Mouse (Mus musculus) gonadal fat pad, adult 2 months (tissue): ENCODE results near the gene Traf5. TPM values are rescaled to one million over a fixed set of nuclear protein-coding genes. Genes with fewer than 3 reads are reported as not detected.
A peak's percentile ranks its signal among the peaks of the same experiment; 100 is the strongest.

Experiments
- DNase-seq: peaks from one replicate; pipeline ENCODE4 v3.0.0-alpha.2; 2012; ENCODE audit warnings: low read depth
- polyA plus RNA-seq: library from polyadenylated mRNA; depleted of rRNA; stranded (reverse); fragments of >200 nt; gene quantifications from 2 replicates; pipeline ENCODE4 v1.2.3, GENCODE M21; 2012; rRNA removed

Gene Traf5
- polyA plus RNA-seq, 1 experiment, result 13.4 TPM

DNA sequence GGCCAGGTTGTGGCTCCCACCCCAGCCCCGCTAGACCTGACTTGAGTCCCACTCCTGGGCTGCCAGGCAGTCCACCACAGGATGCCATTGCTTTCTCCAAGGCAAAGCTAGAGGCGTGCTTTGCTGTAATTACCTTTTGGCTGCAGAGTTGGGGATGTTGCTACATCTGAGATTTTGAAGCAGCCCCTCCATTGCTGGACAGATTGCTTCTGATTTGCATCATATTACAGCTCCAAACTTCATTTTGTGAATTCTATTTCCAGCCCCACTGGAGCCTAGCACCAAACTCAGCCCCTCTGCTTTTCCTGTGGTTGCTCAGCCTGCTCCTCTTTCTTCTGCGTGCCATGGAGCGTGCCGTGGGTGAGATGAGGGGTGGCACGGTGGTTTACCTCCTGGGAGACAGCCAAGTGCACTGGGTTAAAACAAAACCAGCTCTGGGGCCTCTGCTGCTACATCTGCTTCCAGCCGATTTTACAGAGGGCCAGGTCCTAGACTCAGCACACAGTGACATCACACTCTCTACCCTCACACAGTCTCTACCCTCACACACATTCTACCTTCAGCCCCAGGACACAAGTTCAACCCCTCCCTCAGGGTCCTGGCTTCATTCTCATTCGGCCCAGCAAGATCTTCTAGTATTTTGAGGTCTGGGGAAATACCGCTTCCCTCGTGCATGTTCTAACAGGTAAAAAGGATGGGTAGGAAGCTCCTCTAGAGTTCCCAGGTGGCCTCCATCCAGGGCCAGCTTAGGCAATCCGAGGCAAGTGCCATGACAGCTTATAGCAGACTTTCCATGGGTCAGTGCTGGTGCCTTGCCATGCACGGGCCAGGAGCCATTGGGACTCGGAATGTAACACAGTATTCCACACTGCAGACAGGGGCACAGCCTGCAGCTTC, 117.6 kb downstream of the Traf5 start:
- DNase-seq, result peak; percentile 86

DNA sequence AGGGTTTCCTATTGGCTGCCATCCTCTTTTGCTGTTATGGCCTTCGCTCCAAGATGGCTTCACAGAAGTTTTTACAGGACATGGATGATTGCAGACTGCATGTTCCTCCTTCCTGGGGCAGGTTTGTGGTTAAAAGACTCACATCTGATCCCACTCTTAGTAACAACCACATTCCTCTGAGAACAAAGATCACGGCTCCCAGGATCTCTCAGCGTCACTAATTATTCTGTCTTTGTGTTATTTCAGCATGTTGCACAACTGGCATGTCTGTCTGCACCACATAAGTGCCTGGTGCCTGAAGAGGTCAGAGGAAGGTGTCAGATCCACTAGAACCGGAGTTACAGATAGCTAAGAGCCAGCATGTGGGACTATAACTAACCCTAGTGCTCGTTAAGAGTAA, 122.4 kb downstream of the Traf5 start:
- DNase-seq, result no peak

DNA sequence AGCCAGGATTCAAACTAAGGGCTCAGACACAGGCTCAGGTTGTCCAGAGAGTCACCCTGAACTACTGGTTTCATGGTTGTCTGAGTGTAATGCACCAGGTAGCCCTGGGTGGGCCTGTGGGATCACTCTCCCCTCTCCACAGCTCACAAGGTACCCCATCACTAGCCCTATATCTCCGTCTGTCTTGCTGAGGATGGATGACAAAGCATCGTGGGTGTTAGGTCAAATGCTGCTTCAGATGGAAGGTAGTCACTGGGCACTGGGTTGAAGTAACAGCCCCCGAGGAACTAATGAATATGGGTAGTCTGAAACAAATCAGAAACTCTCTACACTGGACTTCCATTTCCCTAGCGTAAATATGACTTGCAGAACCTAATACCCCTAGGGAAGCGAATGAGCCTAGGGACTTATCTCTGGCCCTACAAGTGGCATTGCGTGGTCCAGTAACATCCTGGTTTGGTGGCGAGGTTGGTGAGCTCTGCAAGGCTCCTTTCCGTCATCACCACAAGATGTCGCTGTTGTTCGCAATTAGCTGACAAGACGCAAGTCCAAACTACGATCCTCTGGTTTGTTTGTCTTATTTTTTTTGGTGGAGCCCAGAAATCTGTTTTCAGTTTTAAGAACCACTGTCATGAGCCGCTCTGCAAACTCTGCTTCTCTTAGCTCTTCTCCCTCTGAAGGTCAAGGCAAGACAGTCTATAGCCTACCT, 127.4 kb downstream of the Traf5 start:
- no peak for DNase-seq

DNA sequence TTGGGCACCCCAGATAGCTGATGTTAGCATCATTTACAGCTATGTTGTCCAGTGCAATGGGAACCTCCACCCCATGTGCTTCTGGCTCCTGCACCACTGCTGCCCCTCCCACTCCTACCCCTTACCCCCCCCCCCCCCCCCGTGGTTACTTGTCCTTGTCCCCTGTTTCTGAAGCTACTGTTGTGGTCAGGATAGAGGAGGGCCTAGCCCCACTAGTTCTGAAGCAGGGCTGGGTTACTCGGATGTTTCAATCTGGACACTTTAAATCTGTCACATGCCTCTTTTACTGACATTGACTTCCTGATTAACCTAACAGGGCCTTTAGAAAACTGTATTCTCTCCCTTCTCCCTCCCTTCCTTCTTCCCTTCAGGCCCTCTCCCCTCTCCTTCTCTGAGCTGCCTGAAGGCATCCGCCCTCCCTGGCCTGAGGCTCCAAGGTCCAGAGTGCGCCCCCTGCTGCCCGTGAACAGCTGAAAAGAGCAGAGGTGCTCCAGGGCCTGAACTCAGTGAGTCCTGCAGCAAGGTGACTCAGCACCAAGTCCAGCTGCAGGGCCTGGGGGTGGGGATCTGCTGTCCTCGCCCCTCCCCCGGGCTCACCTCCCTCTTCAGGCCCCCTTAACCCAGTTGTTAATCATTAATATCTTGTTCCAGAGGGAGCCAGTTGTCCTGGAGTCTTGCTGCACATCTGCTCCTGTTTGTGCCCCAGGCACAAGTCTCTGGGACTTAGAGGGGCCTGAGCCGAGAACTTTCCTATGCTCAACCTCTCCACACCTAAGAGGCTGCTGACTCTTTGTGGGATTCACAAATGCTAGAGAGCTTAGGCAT, 128.2 kb downstream of the Traf5 start:
- DNase-seq, result no peak

DNA sequence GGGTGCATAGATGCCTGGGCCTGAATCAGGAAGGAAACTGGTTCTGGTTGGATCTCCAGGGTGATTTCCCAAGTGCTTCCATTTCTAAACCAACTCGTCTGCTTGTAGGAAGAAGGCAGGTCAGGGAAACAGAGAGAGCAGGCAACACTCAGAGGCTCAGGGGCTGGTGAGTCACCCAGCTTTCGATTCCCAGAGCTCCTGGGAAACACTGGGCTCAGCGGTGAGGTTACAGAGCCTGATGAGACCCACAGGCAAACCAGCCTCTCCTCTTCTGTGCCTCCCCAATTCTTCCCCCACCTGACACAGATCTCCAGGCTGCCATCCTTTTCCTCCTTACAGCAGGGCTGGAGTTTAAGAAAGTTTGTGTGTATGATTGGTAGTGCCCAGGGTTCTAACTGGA, 128.9 kb downstream of the Traf5 start:
- DNase-seq, result no peak

DNA sequence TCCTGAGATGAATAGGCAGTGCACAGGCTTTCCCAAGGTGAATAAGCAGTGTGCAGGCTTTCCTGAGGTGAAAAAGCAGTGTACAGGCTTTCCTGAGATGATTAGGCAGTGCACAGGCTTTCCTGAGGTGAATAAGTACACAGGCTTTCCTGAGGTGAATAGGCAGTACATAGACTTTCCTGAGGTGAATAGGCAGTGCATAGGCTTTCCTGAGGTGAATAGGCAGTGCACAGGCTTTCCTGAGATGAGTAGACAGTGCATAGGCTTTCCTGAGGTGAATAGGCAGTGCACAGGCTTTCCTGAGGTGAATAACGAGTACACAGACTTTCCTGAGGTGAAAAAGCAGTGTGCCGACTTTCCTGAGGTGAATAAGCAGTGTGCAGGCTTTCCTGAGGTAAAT, 131.4 kb downstream of the Traf5 start:
- no peak for DNase-seq

DNA sequence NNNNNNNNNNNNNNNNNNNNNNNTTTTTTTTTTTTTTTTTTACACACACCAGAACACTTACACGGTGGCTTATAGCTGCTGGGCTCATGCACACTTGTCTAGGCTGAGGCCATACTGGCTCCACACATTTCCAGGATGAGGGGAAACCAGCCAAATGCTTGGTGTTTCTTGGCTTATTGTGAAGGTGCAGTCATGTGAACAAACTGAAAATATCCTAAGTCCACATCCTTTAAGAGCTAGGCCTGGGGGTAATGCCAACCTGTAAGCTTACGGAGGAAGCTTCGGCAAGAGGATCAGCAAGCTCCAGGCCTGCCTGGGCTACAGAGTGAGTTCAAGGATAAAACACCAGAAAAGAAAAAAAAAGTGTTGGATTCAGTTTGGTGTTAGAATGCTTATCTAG, 135.0 kb downstream of the Traf5 start:
- no peak for DNase-seq

DNA sequence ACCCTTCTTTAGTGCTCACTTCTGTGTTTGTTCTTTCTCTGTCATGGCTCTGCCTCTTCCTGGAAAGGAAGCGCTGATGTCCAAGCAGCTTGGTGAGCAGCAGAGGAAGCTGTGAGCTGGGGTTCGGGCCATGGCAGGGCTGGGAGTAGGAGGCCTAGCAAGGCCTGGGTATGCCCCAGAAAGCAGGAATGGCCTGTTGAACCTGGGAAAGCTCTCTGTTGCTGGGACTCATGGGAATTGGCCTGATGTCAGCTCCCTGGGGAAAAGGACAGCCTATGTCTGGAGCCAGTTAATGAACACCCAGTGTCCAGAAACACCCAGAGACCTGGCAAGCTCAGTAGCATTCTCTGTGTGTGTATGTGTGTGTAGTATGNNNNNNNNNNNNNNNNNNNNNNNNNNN, 135.5 kb downstream of the Traf5 start:
- no peak for DNase-seq

DNA sequence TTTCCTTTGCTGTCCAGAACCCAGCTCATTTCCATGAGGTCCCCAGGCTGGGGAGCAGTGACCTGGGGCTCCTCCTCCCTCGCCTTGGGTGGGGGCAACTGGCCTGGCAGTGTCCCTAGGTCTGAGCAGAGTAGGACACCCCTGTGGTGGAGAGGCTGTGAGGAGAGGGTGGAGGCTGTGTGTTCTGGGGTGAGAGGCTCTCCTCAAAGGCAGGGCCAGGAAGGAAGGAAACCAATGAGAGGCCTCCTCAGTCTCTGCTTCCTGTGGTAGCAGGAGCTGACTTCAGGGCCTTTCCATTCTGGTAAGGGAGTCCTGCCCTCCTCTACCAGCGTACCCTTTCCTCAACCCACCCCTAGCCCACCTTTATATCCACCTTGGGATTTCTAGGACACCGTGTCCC, 136.1 kb downstream of the Traf5 start:
- DNase-seq, result no peak

DNA sequence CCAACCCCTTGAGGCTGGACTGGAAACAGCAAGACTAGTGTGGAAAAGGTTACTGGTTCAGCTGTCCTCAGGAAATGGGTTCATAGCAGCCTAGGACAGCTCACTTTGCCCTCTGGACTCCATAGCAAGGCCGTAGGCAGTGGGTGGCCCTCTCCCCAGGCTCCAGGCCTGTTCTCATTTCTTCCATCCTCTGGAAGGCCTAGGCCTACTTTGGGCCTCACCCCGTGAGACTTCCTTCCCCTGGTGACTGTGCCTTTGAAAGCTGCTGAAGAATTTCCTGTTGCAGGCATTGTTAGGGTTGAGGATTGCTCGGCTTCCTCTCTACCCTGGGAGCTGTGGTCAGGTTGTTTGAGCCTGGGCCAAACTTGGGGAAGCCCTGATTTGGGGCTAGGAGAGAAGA, 137.3 kb downstream of the Traf5 start:
- no peak for DNase-seq

DNA sequence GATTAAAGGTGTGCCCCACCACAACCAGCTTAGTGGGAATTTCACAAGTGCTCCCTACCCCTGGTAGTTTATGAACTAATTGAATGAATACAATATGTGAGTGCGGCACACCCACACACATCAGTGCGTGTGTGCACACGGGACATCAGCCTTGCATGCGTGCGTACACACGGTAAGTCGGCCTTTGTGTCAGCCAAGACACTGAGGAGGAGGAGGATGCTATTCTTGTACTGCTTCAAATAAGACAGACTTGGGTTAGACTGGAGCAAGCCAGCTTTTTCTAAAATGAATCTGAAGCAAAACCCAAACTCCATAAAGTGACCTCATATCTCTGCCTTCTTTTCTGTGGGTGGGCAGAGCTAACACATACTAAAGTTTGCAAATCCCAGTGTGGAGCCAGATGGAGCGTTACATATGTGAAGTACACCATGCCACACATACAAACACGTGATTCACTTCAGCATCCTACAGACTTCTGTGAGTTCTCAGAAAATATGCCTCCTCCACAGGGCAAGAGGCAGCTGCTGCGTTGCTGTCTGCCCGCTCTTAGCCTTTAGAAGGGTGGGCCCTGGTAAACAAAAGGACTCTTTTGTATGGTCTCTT, 139.5 kb downstream of the Traf5 start:
- DNase-seq, result no peak

DNA sequence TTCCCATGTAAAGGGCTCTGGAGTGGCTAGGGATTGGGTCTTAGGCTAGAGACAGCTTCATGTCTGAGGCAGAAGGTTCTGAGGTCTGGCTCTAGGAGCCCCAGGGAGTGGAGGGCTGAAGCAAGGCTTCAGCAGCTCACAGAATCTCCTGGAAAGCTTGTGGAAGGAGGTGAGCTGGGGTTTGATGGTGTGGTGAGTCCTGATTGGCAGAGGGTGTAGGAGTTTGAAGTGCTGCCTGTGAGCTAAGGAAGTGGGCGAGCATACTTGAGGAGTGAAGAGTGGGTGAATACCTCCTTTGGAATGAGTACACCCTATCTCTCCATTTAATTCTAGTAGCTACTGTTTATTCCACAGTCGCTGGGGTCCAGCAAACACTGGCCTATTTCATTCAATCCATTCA, 141.7 kb downstream of the Traf5 start:
- DNase-seq, result no peak

DNA sequence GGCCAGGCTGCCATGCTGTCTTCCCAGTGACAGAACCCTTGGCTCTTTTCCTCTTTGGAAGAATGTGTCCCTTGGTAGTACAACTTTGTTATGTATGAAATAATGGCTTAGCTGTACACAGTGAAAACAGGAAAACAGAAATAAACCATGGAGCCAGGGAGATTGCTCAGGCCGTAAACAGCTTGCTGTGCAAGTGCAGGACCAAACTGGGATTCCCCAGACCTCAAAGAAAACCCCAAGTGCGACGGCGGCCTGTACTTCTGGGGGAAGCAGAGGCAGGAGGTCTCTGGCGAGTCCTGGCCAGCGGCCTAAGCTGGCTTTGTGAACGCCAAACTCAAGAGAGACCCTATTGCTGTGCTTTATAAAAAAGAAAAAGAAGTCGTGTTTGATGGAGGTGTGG, 143.8 kb downstream of the Traf5 start:
- DNase-seq, result no peak

DNA sequence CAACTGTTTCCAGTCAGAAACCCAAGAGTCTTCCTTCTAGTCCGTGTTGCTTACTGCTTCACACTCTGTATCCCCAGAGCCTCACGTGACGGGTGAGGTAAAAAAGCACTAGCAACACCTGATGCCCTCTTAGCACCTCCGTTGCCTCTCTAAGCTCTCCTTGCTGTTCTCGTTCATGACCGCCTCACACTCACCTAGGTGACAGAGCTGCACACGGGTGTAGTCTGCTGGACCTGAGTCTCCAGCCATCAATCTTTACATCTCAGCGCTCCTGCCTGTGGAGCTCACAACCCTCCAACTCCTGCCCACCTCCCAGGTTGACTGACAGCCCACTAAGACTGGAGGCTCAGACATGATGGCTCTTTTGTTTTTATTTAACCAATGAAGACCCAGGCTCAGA, 144.6 kb downstream of the Traf5 start:
- DNase-seq, result no peak

Other genes with a start within 250 kb of the Traf5 start
- 8.8 and 14.3 TPM in 2 replicates for gene Slc30a1, start 185.8 kb downstream of the Traf5 start, polyA plus RNA-seq
- 0.68 and 1.6 TPM in 2 replicates for gene Rd3, start 115.2 kb downstream of the Traf5 start, polyA plus RNA-seq
- 34.3 and 37.5 TPM in 2 replicates for gene Rcor3, start 45.5 kb upstream of the Traf5 start, polyA plus RNA-seq
- gene Kcnh1, start 98.2 kb upstream of the Traf5 start, polyA plus RNA-seq, result 0.51 and 0.75 TPM in 2 replicates